Mouse (Mus musculus) stomach, embryonic 16.5 days (tissue): ENCODE results near the gene Xirp1. TPM values are rescaled to one million over a fixed set of nuclear protein-coding genes. Genes with fewer than 3 reads are reported as not detected.

Source experiments
- ATAC-seq: fragments of 200-750 bp; cut with Nextera tagmentation; 2 replicates; pipeline ENCODE4 v1.8.0; 2017; ENCODE audit warnings: moderate number of reproducible peaks, moderate TSS enrichment; ENCODE audit not compliant: insufficient read depth, low FRiP score
- H3K27ac ChIP-seq: fragments of 300-500 bp; sonication (generic); 2 replicates; pipeline ENCODE4 v1.5.1; 2014; ENCODE audit warnings: low read length
- H3K27me3 ChIP-seq: fragments of 300-500 bp; sonication (generic); 2 replicates; pipeline ENCODE4 v1.6.1; 2014; ENCODE audit warnings: low read length, control low read depth, mixed read lengths; ENCODE audit not compliant: control insufficient read depth, insufficient read depth
- H3K36me3 ChIP-seq: fragments of 300-500 bp; sonication (generic); 2 replicates; pipeline ENCODE4 v1.6.1; 2014; ENCODE audit warnings: low read length; ENCODE audit not compliant: control insufficient read depth, insufficient read depth
- H3K4me1 ChIP-seq: fragments of 300-500 bp; sonication (generic); 2 replicates; pipeline ENCODE4 v1.6.1; 2014; ENCODE audit warnings: low read length, control low read depth, mixed read lengths; ENCODE audit not compliant: control insufficient read depth, insufficient read depth
- H3K4me2 ChIP-seq: fragments of 300-500 bp; sonication (generic); 2 replicates; pipeline ENCODE4 v1.6.1; 2014; ENCODE audit warnings: low read depth, low read length, mixed read lengths
- H3K4me3 ChIP-seq: fragments of 300-500 bp; sonication (generic); replicated peaks from 2 replicates; pipeline ENCODE4 v1.5.1; 2014; ENCODE audit warnings: mild to moderate bottlenecking, low read length
- H3K9ac ChIP-seq: fragments of 300-500 bp; sonication (generic); 2 replicates; pipeline ENCODE4 v1.6.1; 2014; ENCODE audit warnings: low read length
- H3K9me3 ChIP-seq: fragments of 300-500 bp; sonication (generic); replicated peaks from 2 replicates; pipeline ENCODE4 v1.6.1; 2016; ENCODE audit warnings: low read length, control low read depth; ENCODE audit not compliant: control insufficient read depth
- WGBS: fragments of 180-500 bp; shearing (Covaris S2); extraction: QIAGEN DNeasy Blood & Tissue Kit; methylation state at CpG from one replicate; pipeline ENCODE4 v1.1.7; 2014; 5-methylcytosine and 5-hydroxymethylcytosine counted together
- polyA plus RNA-seq: library from polyadenylated mRNA; unstranded; fragments of >200 nt; fragmentation: Nextera tagmentation; extraction: Ambion mirVana; gene quantifications from 2 replicates; pipeline ENCODE4 v1.2.1, GENCODE M21; 2015

Gene Xirp1
- polyA plus RNA-seq, 1 experiment from 2014 or later: 1.6 TPM

GRCm38 (mm10) chr9:120000761-120001160 lies 22.6 kb downstream of the Xirp1 start:
- 77% methylated on average over 5 of the region's 5 CpGs for WGBS
- Histone ChIP-seq H3K9me3 (no peaks in the 10 kb centered on the region), H3K4me3 (no peak overlapping the region), H3K4me2 (no peak overlapping the region), H3K9ac (no peak overlapping the region), H3K36me3 (no peaks in the 10 kb centered on the region), H3K27me3 (no peaks in the 10 kb centered on the region), H3K27ac (peak overlapping the region; percentile 23; the same call in 1 of the 2 replicates), H3K4me1 (peaks cover 22% of the 10 kb centered on the region)
- no peak for ATAC-seq

- Histone ChIP-seq H3K4me2 (no peak overlapping the region; the same call in 1 of the 2 replicates), H3K27ac (peak overlapping the region; percentile 69; the same call in 1 of the 2 replicates), H3K9ac (no peak overlapping the region), H3K27me3 (no peaks in the 10 kb centered on the region), H3K4me3 (no peak overlapping the region), H3K36me3 (no peaks in the 10 kb centered on the region), H3K4me1 (peaks cover 22% of the 10 kb centered on the region), H3K9me3 (no peaks in the 10 kb centered on the region)
- 62% methylated on average over 6 of the region's 6 CpGs for WGBS
- ATAC-seq: no peak
Observed at GRCm38 (mm10) chr9:119999636-120000035, 23.8 kb downstream of the Xirp1 start.

GRCm38 (mm10) chr9:119998776-119999175 lies 24.6 kb downstream of the Xirp1 start:
- H3K9me3 ChIP-seq: no peaks in the 10 kb centered on the region
- no peaks in the 10 kb centered on the region for H3K27me3 ChIP-seq
- no peak overlapping the region for H3K9ac ChIP-seq
- ATAC-seq: no peak
- 79% methylated on average over 1 of the region's 1 CpGs for WGBS
- H3K4me2 ChIP-seq: no peak overlapping the region
- peaks cover 22% of the 10 kb centered on the region for H3K4me1 ChIP-seq
- H3K27ac ChIP-seq: no peak overlapping the region
- no peak overlapping the region for H3K4me3 ChIP-seq
- no peaks in the 10 kb centered on the region for H3K36me3 ChIP-seq

- no peak for ATAC-seq
- H3K4me3 ChIP-seq: no peak overlapping the region
- no peaks in the 10 kb centered on the region for H3K27me3 ChIP-seq
- no peak overlapping the region for H3K9ac ChIP-seq
- H3K27ac ChIP-seq: no peak overlapping the region
- 76% methylated on average over 4 of the region's 4 CpGs for WGBS
- H3K4me1 ChIP-seq: peaks cover 10% of the 10 kb centered on the region
- H3K9me3 ChIP-seq: no peaks in the 10 kb centered on the region
- H3K4me2 ChIP-seq: no peak overlapping the region
- no peaks in the 10 kb centered on the region for H3K36me3 ChIP-seq
Observed at GRCm38 (mm10) chr9:119996080-119996479, 27.3 kb downstream of the Xirp1 start.

GRCm38 (mm10) chr9:119994207-119994606 lies 29.2 kb downstream of the Xirp1 start:
- Histone ChIP-seq H3K9me3 (no peaks in the 10 kb centered on the region), H3K4me1 (0 out of 2 replicates have a peak, but pooled peaks cover 4% of the 10 kb centered on the region), H3K27ac (no peak overlapping the region), H3K4me3 (no peak overlapping the region), H3K4me2 (no peak overlapping the region), H3K9ac (no peak overlapping the region), H3K36me3 (no peaks in the 10 kb centered on the region), H3K27me3 (no peaks in the 10 kb centered on the region)
- ATAC-seq: no peak
- WGBS: 60% methylated on average over 7 of the region's 7 CpGs

GRCm38 (mm10) chr9:119993092-119993844 lies 30.1 kb downstream of the Xirp1 start:
- Histone ChIP-seq H3K9ac (no peak overlapping the region), H3K4me2 (no peak overlapping the region), H3K4me1 (no peaks in the 10 kb centered on the region), H3K36me3 (no peaks in the 10 kb centered on the region), H3K27me3 (no peaks in the 10 kb centered on the region), H3K4me3 (no peak overlapping the region), H3K27ac (no peak overlapping the region), H3K9me3 (no peaks in the 10 kb centered on the region)
- WGBS: 58% methylated on average over 10 of the region's 10 CpGs
- no peak for ATAC-seq

- ATAC-seq: no peak
- H3K4me2 ChIP-seq: no peak overlapping the region
- no peaks in the 10 kb centered on the region for H3K4me1 ChIP-seq
- H3K27ac ChIP-seq: no peak overlapping the region
- WGBS: 34% methylated on average over 5 of the region's 5 CpGs
- H3K9me3 ChIP-seq: no peaks in the 10 kb centered on the region
- no peaks in the 10 kb centered on the region for H3K36me3 ChIP-seq
- H3K9ac ChIP-seq: no peak overlapping the region
- H3K27me3 ChIP-seq: no peaks in the 10 kb centered on the region
- H3K4me3 ChIP-seq: no peak overlapping the region
Observed at GRCm38 (mm10) chr9:119991310-119991709, 32.1 kb downstream of the Xirp1 start.

- H3K27ac ChIP-seq: no peak overlapping the region
- ATAC-seq: no peak
- H3K4me3 ChIP-seq: no peak overlapping the region
- H3K9ac ChIP-seq: no peak overlapping the region
- peaks cover 5% of the 10 kb centered on the region; the same call in 1 of the 2 replicates for H3K4me1 ChIP-seq
- H3K9me3 ChIP-seq: no peaks in the 10 kb centered on the region
- no peak overlapping the region for H3K4me2 ChIP-seq
- no peaks in the 10 kb centered on the region for H3K27me3 ChIP-seq
- 39% methylated on average over 7 of the region's 7 CpGs for WGBS
- no peaks in the 10 kb centered on the region for H3K36me3 ChIP-seq
Observed at GRCm38 (mm10) chr9:119988304-119988703, 35.1 kb downstream of the Xirp1 start.

- Histone ChIP-seq H3K27ac (peak overlapping the region; percentile 59), H3K27me3 (no peaks in the 10 kb centered on the region), H3K4me3 (no peak overlapping the region), H3K9ac (no peak overlapping the region), H3K4me1 (peaks cover 22% of the 10 kb centered on the region), H3K4me2 (no peak overlapping the region), H3K9me3 (no peaks in the 10 kb centered on the region), H3K36me3 (no peaks in the 10 kb centered on the region)
- ATAC-seq: no peak
- WGBS: 62% methylated on average over 10 of the region's 10 CpGs
Observed at GRCm38 (mm10) chr9:119985881-119986574, 37.4 kb downstream of the Xirp1 start.
